Mouse (Mus musculus): ENCODE data around the gene Ssbp4. TPM values are rescaled to one million over a fixed set of nuclear protein-coding genes. Genes with fewer than 3 reads are reported as not detected.

The Ssbp4 gene
- polyA plus RNA-seq, 1 experiment from 2014 or later, result 100 TPM

GRCm38 (mm10) chr8:70631436-70631835 is 22.8 kb upstream of the Ssbp4 start:
- Histone ChIP-seq H3K9ac (no peak overlapping the region), H3K4me1 (peaks cover 39% of the 10 kb centered on the region), H3K9me3 (no peaks in the 10 kb centered on the region), H3K27me3 (peaks cover 19% of the 10 kb centered on the region), H3K4me2 (no peak overlapping the region), H3K4me3 (no peak overlapping the region), H3K27ac (no peak overlapping the region), H3K36me3 (no peaks in the 10 kb centered on the region)
- no peak for ATAC-seq (ENCODE audit: insufficient number of reproducible peaks, insufficient read depth, low FRiP score, low TSS enrichment, low read depth)
- WGBS, result 19% methylated on average over 24 of the region's 24 CpGs

GRCm38 (mm10) chr8:70630532-70631381 is 22.1 kb upstream of the Ssbp4 start:
- Histone ChIP-seq H3K4me3 (peak overlapping the region; percentile 54; the same call in 1 of the 2 replicates), H3K27me3 (peaks cover 19% of the 10 kb centered on the region), H3K4me2 (peak overlapping the region; percentile 73), H3K9ac (0 out of 2 replicates have a peak overlapping the region, but pooled peaks have one; percentile 22), H3K9me3 (no peaks in the 10 kb centered on the region), H3K36me3 (no peaks in the 10 kb centered on the region), H3K4me1 (peaks cover 39% of the 10 kb centered on the region), H3K27ac (no peak overlapping the region)
- 13% methylated on average over 22 of the region's 22 CpGs for WGBS
- ATAC-seq (ENCODE audit: insufficient number of reproducible peaks, insufficient read depth, low FRiP score, low TSS enrichment, low read depth), result no peak

- Histone ChIP-seq H3K27ac (peak overlapping the region; percentile 55; the same call in 1 of the 2 replicates), H3K36me3 (no peaks in the 10 kb centered on the region), H3K4me2 (peak overlapping the region; percentile 73), H3K9ac (peak overlapping the region; percentile 70), H3K4me1 (peaks cover 31% of the 10 kb centered on the region), H3K4me3 (peak overlapping the region; percentile 54), H3K9me3 (no peaks in the 10 kb centered on the region), H3K27me3 (peaks cover 19% of the 10 kb centered on the region)
- under 1% methylated on average over 60 of the region's 60 CpGs for WGBS
- peak; percentile 87 for ATAC-seq (ENCODE audit: insufficient number of reproducible peaks, insufficient read depth, low FRiP score, low TSS enrichment, low read depth)
Observed at GRCm38 (mm10) chr8:70629574-70630531, 21.2 kb upstream of the Ssbp4 start.

GRCm38 (mm10) chr8:70628986-70629490 is 20.4 kb upstream of the Ssbp4 start:
- 59% methylated on average over 7 of the region's 7 CpGs for WGBS
- H3K36me3 ChIP-seq, result no peaks in the 10 kb centered on the region
- H3K4me1 ChIP-seq, result peaks cover 25% of the 10 kb centered on the region
- H3K9ac ChIP-seq, result peak overlapping the region; percentile 70
- H3K27ac ChIP-seq, result no peak overlapping the region
- ATAC-seq (ENCODE audit: insufficient number of reproducible peaks, insufficient read depth, low FRiP score, low TSS enrichment, low read depth), result no peak
- H3K4me2 ChIP-seq, result peak overlapping the region; percentile 73
- peak overlapping the region; percentile 54 for H3K4me3 ChIP-seq
- peaks cover 19% of the 10 kb centered on the region for H3K27me3 ChIP-seq
- no peaks in the 10 kb centered on the region for H3K9me3 ChIP-seq

GRCm38 (mm10) chr8:70627041-70627440 is 18.4 kb upstream of the Ssbp4 start:
- WGBS, result 87% methylated on average over 5 of the region's 5 CpGs
- no peak overlapping the region for H3K4me3 ChIP-seq
- H3K27ac ChIP-seq, result no peak overlapping the region
- H3K27me3 ChIP-seq, result peaks cover 27% of the 10 kb centered on the region
- ATAC-seq (ENCODE audit: insufficient number of reproducible peaks, insufficient read depth, low FRiP score, low TSS enrichment, low read depth), result no peak
- H3K36me3 ChIP-seq, result no peaks in the 10 kb centered on the region
- H3K4me2 ChIP-seq, result no peak overlapping the region
- peaks cover 20% of the 10 kb centered on the region; the same call in 1 of the 2 replicates for H3K4me1 ChIP-seq
- no peak overlapping the region for H3K9ac ChIP-seq
- H3K9me3 ChIP-seq, result no peaks in the 10 kb centered on the region

GRCm38 (mm10) chr8:70625104-70625503 is 16.4 kb upstream of the Ssbp4 start:
- Histone ChIP-seq H3K4me1 (peaks cover 8% of the 10 kb centered on the region; the same call in 1 of the 2 replicates), H3K27me3 (peaks cover 31% of the 10 kb centered on the region), H3K36me3 (no peaks in the 10 kb centered on the region), H3K9me3 (no peaks in the 10 kb centered on the region), H3K4me3 (no peak overlapping the region), H3K4me2 (peak overlapping the region; percentile 24), H3K27ac (no peak overlapping the region), H3K9ac (peak overlapping the region; percentile 56; the same call in 1 of the 2 replicates)
- no peak for ATAC-seq (ENCODE audit: insufficient number of reproducible peaks, insufficient read depth, low FRiP score, low TSS enrichment, low read depth)
- WGBS, result 11% methylated on average over 5 of the region's 5 CpGs

- no peak overlapping the region for H3K4me2 ChIP-seq
- no peak overlapping the region for H3K27ac ChIP-seq
- H3K4me1 ChIP-seq, result peaks cover 6% of the 10 kb centered on the region
- H3K27me3 ChIP-seq, result peaks cover 31% of the 10 kb centered on the region
- no peak for ATAC-seq (ENCODE audit: insufficient number of reproducible peaks, insufficient read depth, low FRiP score, low TSS enrichment, low read depth)
- 56% methylated on average over 3 of the region's 3 CpGs for WGBS
- H3K9ac ChIP-seq, result no peak overlapping the region
- no peaks in the 10 kb centered on the region for H3K36me3 ChIP-seq
- no peaks in the 10 kb centered on the region for H3K9me3 ChIP-seq
- H3K4me3 ChIP-seq, result no peak overlapping the region
Observed at GRCm38 (mm10) chr8:70622220-70622619, 13.5 kb upstream of the Ssbp4 start.

GRCm38 (mm10) chr8:70618888-70619334 is 10.2 kb upstream of the Ssbp4 start:
- H3K4me3 ChIP-seq, result no peak overlapping the region
- H3K9ac ChIP-seq, result no peak overlapping the region
- H3K36me3 ChIP-seq, result no peaks in the 10 kb centered on the region
- no peak; the same call in 1 of the 2 replicates for ATAC-seq (ENCODE audit: insufficient number of reproducible peaks, insufficient read depth, low FRiP score, low TSS enrichment, low read depth)
- WGBS, result 26% methylated on average over 9 of the region's 9 CpGs
- no peak overlapping the region for H3K27ac ChIP-seq
- H3K27me3 ChIP-seq, result peaks cover 31% of the 10 kb centered on the region
- no peaks in the 10 kb centered on the region for H3K9me3 ChIP-seq
- H3K4me1 ChIP-seq, result peaks cover 6% of the 10 kb centered on the region
- H3K4me2 ChIP-seq, result no peak overlapping the region

- H3K27ac ChIP-seq, result no peak overlapping the region
- 0 out of 2 replicates have a peak overlapping the region, but pooled peaks have one; percentile 28 for H3K9ac ChIP-seq
- peaks cover 28% of the 10 kb centered on the region for H3K27me3 ChIP-seq
- peaks cover 6% of the 10 kb centered on the region for H3K4me1 ChIP-seq
- no peaks in the 10 kb centered on the region for H3K36me3 ChIP-seq
- H3K9me3 ChIP-seq, result no peaks in the 10 kb centered on the region
- H3K4me3 ChIP-seq, result no peak overlapping the region
- ATAC-seq (ENCODE audit: insufficient number of reproducible peaks, insufficient read depth, low FRiP score, low TSS enrichment, low read depth), result no peak
- 78% methylated on average over 11 of the region's 11 CpGs for WGBS
- no peak overlapping the region for H3K4me2 ChIP-seq
Observed at GRCm38 (mm10) chr8:70617985-70618384, 9.3 kb upstream of the Ssbp4 start.

- Histone ChIP-seq H3K4me3 (no peak overlapping the region), H3K27me3 (peaks cover 15% of the 10 kb centered on the region), H3K9ac (no peak overlapping the region), H3K4me2 (no peak overlapping the region), H3K4me1 (peaks cover 10% of the 10 kb centered on the region), H3K36me3 (no peaks in the 10 kb centered on the region), H3K27ac (no peak overlapping the region), H3K9me3 (no peaks in the 10 kb centered on the region)
- ATAC-seq (ENCODE audit: insufficient number of reproducible peaks, insufficient read depth, low FRiP score, low TSS enrichment, low read depth), result no peak
- 52% methylated on average over 11 of the region's 11 CpGs for WGBS
Observed at GRCm38 (mm10) chr8:70616645-70617044, 8.0 kb upstream of the Ssbp4 start.

GRCm38 (mm10) chr8:70615894-70616293 is 7.2 kb upstream of the Ssbp4 start, which contains the start of gene Lrrc25:
TSS of gene Lrrc25 (plus strand) at chr8:70616155.
- Histone ChIP-seq H3K9ac (no peak within 1 kb of the TSS), H3K27me3 (peaks cover 11% of the 10 kb centered on the region), H3K4me2 (no peak within 1 kb of the TSS), H3K27ac (no peak within 1 kb of the TSS), H3K4me3 (no peak within 1 kb of the TSS), H3K9me3 (no peaks in the 10 kb centered on the region), H3K4me1 (peaks cover 18% of the 10 kb centered on the region), H3K36me3 (no peaks in the 10 kb centered on the region)
- no peak for ATAC-seq (ENCODE audit: insufficient number of reproducible peaks, insufficient read depth, low FRiP score, low TSS enrichment, low read depth)
- WGBS, result 78% methylated on average over 3 of the region's 3 CpGs
